Mouse (Mus musculus) spleen, adult 2 months (tissue): ENCODE data around the gene Fam19a4.
"Not testable (repeated sequence)": the region's sequence is repeated elsewhere in the genome, so short reads cannot be mapped to it uniquely, and the experiment has no call there.

ENCODE experiments used
- CTCF ChIP-seq: fragments of 200-500 bp; IDR thresholded peaks from 2 replicates; pipeline ENCODE4 v1.5.1; 2011; ENCODE audit warnings: mild to moderate bottlenecking, inconsistent platforms; ENCODE audit not compliant: insufficient read depth, insufficient read length, insufficient replicate concordance; ENCODE audit errors: extremely low read depth
- POLR2A ChIP-seq: fragments of 200-500 bp; IDR thresholded peaks from 2 replicates; pipeline ENCODE4 v1.6.1; 2011; ENCODE audit warnings: low read depth, low read length, inconsistent platforms

GRCm38 (mm10) chr6:96876651-96877050 is 183.6 kb downstream of the Fam19a4 start:
- not testable (repeated sequence) for TF ChIP-seq POLR2A, CTCF
